Mouse (Mus musculus): ENCODE measurements at regions not wholly inside any gene's neighbourhood (a gene's known extent, or its start where the extent isn't known, plus 50 kb on each side); places are given as distances from the start of the nearest gene placed in this dataset.

- peaks cover 3% of the 10 kb centered on the region for H3K4me1 ChIP-seq (ENCODE audit: control insufficient read depth, insufficient read depth, low read length)
- no peak for TF ChIP-seq POLR2A (IDR thresholded peaks at IDR 0.05; ENCODE audit: low read depth, low read length)
- no peak for TF ChIP-seq CTCF (IDR thresholded peaks at IDR 0.05; ENCODE audit: borderline replicate concordance, insufficient read depth, low read length)
- H3K27ac ChIP-seq (ENCODE audit: insufficient read depth, low read length) = no peak overlapping the region
- no peak overlapping the region for H3K4me3 ChIP-seq (ENCODE audit: insufficient read depth, low read length)
These were observed 102.6 kb upstream of the Mtap start for GRCm38 (mm10) chr4:89034299-89034698.

GRCm38 (mm10) chr4:89012681-89013353 is 124.1 kb upstream of the Mtap start:
- H3K4me1 ChIP-seq (ENCODE audit: control insufficient read depth, insufficient read depth, low read length) = peaks cover 8% of the 10 kb centered on the region
- H3K27ac ChIP-seq (ENCODE audit: insufficient read depth, low read length) = peak overlapping the region; percentile 85
- TF ChIP-seq POLR2A (IDR thresholded peaks at IDR 0.05; ENCODE audit: low read depth, low read length) = no peak
- no peak for TF ChIP-seq CTCF (IDR thresholded peaks at IDR 0.05; ENCODE audit: borderline replicate concordance, insufficient read depth, low read length)
- no peak overlapping the region for H3K4me3 ChIP-seq (ENCODE audit: insufficient read depth, low read length)

DNA sequence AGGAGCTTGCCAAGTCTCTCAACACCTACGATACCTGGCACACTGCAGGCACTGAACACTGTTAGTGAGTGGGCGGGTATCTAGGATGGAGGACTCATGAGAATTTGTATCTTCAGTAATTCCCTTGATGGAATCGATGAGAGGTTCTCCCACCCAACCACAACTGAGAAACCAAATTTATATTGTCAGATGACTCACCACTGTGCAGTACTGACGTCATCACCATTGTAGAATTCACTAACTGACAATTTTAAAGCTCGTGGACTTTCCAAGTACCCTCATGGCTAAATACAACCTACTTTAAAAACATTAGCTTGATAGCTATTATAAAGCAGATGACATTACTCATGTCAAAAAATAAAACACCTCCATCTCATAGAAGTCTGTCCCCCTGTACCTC is 128.4 kb upstream of the Mtap start:
- Histone ChIP-seq H3K27ac (ENCODE audit: insufficient read depth, low read length) (no peak overlapping the region; the same call in 1 of the 2 replicates), H3K4me3 (ENCODE audit: insufficient read depth, low read length) (no peak overlapping the region), H3K4me1 (ENCODE audit: control insufficient read depth, insufficient read depth, low read length) (peaks cover 8% of the 10 kb centered on the region)
- TF ChIP-seq POLR2A (IDR thresholded peaks at IDR 0.05; ENCODE audit: low read depth, low read length) (no peak), CTCF (IDR thresholded peaks at IDR 0.05; ENCODE audit: borderline replicate concordance, insufficient read depth, low read length) (no peak)

- TF ChIP-seq CTCF (IDR thresholded peaks at IDR 0.05; ENCODE audit: borderline replicate concordance, insufficient read depth, low read length) (no peak), POLR2A (IDR thresholded peaks at IDR 0.05; ENCODE audit: low read depth, low read length) (no peak)
- Histone ChIP-seq H3K27ac (ENCODE audit: insufficient read depth, low read length) (peak overlapping the region; percentile 90), H3K4me1 (ENCODE audit: control insufficient read depth, insufficient read depth, low read length) (peaks cover 8% of the 10 kb centered on the region), H3K4me3 (ENCODE audit: insufficient read depth, low read length) (no peak overlapping the region)
These were observed 121.5 kb upstream of the Ifne start for GRCm38 (mm10) chr4:89001470-89001869.

DNA sequence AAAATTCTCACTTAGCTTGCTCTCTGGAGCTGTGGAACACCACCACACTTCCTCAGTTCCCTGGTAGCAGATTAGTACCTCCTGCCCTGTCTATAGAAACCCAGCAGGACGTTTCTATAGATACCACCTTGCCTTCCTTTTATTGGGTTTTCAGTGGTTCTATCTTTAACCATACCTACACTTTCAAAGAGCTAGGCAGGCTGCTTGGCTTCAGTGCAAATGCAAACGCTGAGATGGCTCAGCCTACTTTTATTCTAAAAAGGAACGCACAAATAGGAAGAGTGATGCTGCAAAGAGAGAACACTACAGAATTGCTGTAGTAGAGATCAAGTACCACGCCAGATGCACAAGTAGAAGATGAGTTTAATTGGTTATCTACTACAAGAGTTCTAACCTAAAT is 120.9 kb upstream of the Ifne start:
- Histone ChIP-seq H3K4me1 (ENCODE audit: control insufficient read depth, insufficient read depth, low read length) (peaks cover 8% of the 10 kb centered on the region), H3K27ac (ENCODE audit: insufficient read depth, low read length) (peak overlapping the region; percentile 90), H3K4me3 (ENCODE audit: insufficient read depth, low read length) (no peak overlapping the region)
- TF ChIP-seq CTCF (IDR thresholded peaks at IDR 0.05; ENCODE audit: borderline replicate concordance, insufficient read depth, low read length) = no peak
- TF ChIP-seq POLR2A (IDR thresholded peaks at IDR 0.05; ENCODE audit: low read depth, low read length) = no peak

GRCm38 (mm10) chr4:89000200-89000599 is 120.2 kb upstream of the Ifne start:
- H3K4me1 ChIP-seq (ENCODE audit: control insufficient read depth, insufficient read depth, low read length) = peaks cover 8% of the 10 kb centered on the region
- no peak overlapping the region for H3K4me3 ChIP-seq (ENCODE audit: insufficient read depth, low read length)
- peak overlapping the region; percentile 40; the same call in 1 of the 2 replicates for H3K27ac ChIP-seq (ENCODE audit: insufficient read depth, low read length)
- TF ChIP-seq POLR2A (IDR thresholded peaks at IDR 0.05; ENCODE audit: low read depth, low read length) (no peak), CTCF (IDR thresholded peaks at IDR 0.05; ENCODE audit: borderline replicate concordance, insufficient read depth, low read length) (no peak)

DNA sequence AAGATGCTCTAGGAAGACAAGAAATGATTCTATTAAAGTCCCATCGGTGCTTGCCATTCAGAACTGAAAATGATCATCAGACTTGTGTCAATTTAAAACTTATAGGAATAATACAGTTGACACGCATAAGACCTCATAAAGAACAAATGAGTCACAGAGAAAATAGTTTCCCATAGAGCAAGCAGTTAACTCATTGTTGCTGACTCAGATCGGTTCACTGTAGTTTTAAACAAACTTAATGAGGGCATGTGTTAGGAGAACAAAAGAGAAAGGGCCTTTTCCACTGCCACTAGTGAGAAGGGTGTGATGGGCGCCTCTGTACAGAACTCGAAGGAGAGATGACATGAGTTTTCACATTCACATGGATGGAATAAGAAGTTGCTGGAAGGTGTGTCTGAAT is 118.3 kb upstream of the Ifne start:
- no peak for TF ChIP-seq POLR2A (IDR thresholded peaks at IDR 0.05; ENCODE audit: low read depth, low read length)
- no peak for TF ChIP-seq CTCF (IDR thresholded peaks at IDR 0.05; ENCODE audit: borderline replicate concordance, insufficient read depth, low read length)
- H3K27ac ChIP-seq (ENCODE audit: insufficient read depth, low read length) = peak overlapping the region; percentile 94
- H3K4me3 ChIP-seq (ENCODE audit: insufficient read depth, low read length) = no peak overlapping the region
- H3K4me1 ChIP-seq (ENCODE audit: control insufficient read depth, insufficient read depth, low read length) = peaks cover 8% of the 10 kb centered on the region

DNA sequence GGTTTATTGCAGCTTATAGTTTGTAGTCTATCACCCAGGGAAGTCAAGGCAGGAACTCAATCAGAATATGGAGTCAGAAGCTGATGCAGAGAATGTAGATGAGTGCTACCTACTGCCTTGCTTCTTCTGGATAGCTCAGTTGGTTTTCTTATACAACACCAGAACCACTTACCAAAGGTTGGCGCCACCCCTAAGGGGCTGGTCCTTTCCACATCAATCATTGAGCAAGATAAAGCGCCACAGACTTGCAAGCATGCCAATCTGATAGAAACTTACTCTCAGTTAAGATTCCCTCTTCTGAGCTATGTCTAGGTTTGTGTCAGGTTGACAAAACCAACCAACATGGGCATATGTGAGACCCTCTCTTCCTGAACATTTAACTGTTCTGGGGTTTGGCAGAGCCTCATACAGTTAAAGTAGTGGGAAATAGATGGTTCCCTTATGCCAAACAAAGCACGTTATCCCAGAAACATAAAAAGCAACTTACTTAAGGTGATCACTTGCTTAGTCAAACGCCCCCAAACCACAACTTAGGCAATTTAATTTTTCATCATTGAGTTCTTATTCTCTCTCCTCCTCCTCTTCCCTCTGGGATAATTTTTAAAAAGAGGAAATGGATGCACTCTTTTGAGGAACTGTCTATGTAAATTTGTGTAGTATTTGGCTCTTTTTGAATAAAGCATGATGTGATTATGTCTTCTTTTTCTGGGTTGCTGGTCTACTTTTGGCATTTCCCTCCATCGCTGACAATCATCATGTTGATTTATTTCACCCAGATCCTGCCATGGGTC is 115.3 kb upstream of the Ifne start:
- no peak overlapping the region for H3K4me3 ChIP-seq (ENCODE audit: insufficient read depth, low read length)
- H3K4me1 ChIP-seq (ENCODE audit: control insufficient read depth, insufficient read depth, low read length) = peaks cover 5% of the 10 kb centered on the region
- no peak for TF ChIP-seq CTCF (IDR thresholded peaks at IDR 0.05; ENCODE audit: borderline replicate concordance, insufficient read depth, low read length)
- no peak for TF ChIP-seq POLR2A (IDR thresholded peaks at IDR 0.05; ENCODE audit: low read depth, low read length)
- H3K27ac ChIP-seq (ENCODE audit: insufficient read depth, low read length) = no peak overlapping the region

DNA sequence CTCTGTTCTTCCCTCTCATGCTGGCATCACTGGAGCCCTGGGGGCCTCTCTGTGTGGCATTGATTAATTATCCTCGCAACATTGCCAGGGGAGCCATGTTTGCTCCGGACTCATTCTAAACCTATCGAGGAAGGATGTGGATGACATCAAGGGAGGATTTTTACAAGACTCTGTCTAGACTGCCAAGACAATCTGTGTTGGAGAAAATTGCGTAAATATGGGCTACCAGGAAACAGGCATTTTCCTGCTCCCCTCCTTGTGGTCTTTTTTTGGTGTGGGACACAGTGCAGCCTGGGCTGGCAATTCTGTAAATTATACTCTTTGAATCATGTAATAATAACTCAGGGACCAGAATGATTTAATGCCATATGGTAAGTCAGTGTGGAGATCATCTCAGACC is 114.5 kb upstream of the Ifne start:
- TF ChIP-seq CTCF (IDR thresholded peaks at IDR 0.05; ENCODE audit: borderline replicate concordance, insufficient read depth, low read length) (no peak), POLR2A (IDR thresholded peaks at IDR 0.05; ENCODE audit: low read depth, low read length) (no peak)
- Histone ChIP-seq H3K27ac (ENCODE audit: insufficient read depth, low read length) (peak overlapping the region; percentile 38; the same call in 1 of the 2 replicates), H3K4me1 (ENCODE audit: control insufficient read depth, insufficient read depth, low read length) (peaks cover 5% of the 10 kb centered on the region), H3K4me3 (ENCODE audit: insufficient read depth, low read length) (no peak overlapping the region)

GRCm38 (mm10) chr4:88992498-88992897 is 112.5 kb upstream of the Ifne start:
- no peak overlapping the region for H3K4me3 ChIP-seq (ENCODE audit: insufficient read depth, low read length)
- no peak overlapping the region for H3K27ac ChIP-seq (ENCODE audit: insufficient read depth, low read length)
- TF ChIP-seq CTCF (IDR thresholded peaks at IDR 0.05; ENCODE audit: borderline replicate concordance, insufficient read depth, low read length) (no peak), POLR2A (IDR thresholded peaks at IDR 0.05; ENCODE audit: low read depth, low read length) (no peak)
- H3K4me1 ChIP-seq (ENCODE audit: control insufficient read depth, insufficient read depth, low read length) = no peaks in the 10 kb centered on the region

Measured in embryonic fibroblast, embryonic 13.5 days (primary cell).